8 mouse cellular contexts compared by ENCODE assay signal in genomic region chr3:96254683-96255355, GRCm38 (mm10). TPM values are rescaled to one million over a fixed set of nuclear protein-coding genes. Genes with fewer than 3 reads are reported as not detected.
DNase-seq lines count a peak whose midpoint lies in the region; ATAC-seq and TF ChIP-seq lines count a peak whose summit lies in the region.
"Had no signal": no experiment of that assay in that cellular context is flagged by ENCODE, and none has a peak within 500 bp of the region (broad histone marks: within the 10 kb centered on the region; RNA-seq: fewer than 3 reads in every experiment).

No protein-coding gene starts in this region.

- ATAC-seq in intestine, embryonic 15.5 days: peak; percentile 44; the same call in 1 of the 2 replicates
- no peak for ATAC-seq in intestine, postnatal 0 days
- peak; percentile 85 for ATAC-seq in liver, embryonic 15.5 days (ENCODE audit: insufficient read depth)

- no peaks in the 10 kb centered on the region for H3K36me3 ChIP-seq in intestine, embryonic 15.5 days
- no peaks in the 10 kb centered on the region for H3K36me3 ChIP-seq in intestine, postnatal 0 days (ENCODE audit: control insufficient read depth, insufficient read depth)
- no peaks in the 10 kb centered on the region for H3K36me3 ChIP-seq in embryonic facial prominence, embryonic 10.5 days (replicated peaks)
- no peaks in the 10 kb centered on the region for H3K36me3 ChIP-seq in liver, embryonic 15.5 days (replicated peaks)
- H3K36me3 ChIP-seq: embryonic facial prominence, embryonic 13.5 days had no signal

- H3K27ac ChIP-seq in intestine, embryonic 15.5 days: no peak overlapping the region
- no peak overlapping the region for H3K27ac ChIP-seq in intestine, postnatal 0 days (ENCODE audit: low read depth, low read length)
- peak overlapping the region; percentile 57 for H3K27ac ChIP-seq in embryonic facial prominence, embryonic 10.5 days (replicated peaks)
- peak overlapping the region; percentile 76 for H3K27ac ChIP-seq in liver, embryonic 15.5 days (replicated peaks)
- H3K27ac ChIP-seq: embryonic facial prominence, embryonic 13.5 days had no signal

- H3K4me2 ChIP-seq in intestine, embryonic 15.5 days (replicated peaks): no peak overlapping the region
- H3K4me2 ChIP-seq in intestine, postnatal 0 days (replicated peaks; ENCODE audit: low read depth): no peak overlapping the region
- H3K4me2 ChIP-seq in liver, embryonic 15.5 days: peak overlapping the region; percentile 54
- H3K4me2 ChIP-seq: embryonic facial prominence, embryonic 13.5 days had no signal

- H3K9me3 ChIP-seq in intestine, embryonic 15.5 days: no peaks in the 10 kb centered on the region
- no peaks in the 10 kb centered on the region for H3K9me3 ChIP-seq in intestine, postnatal 0 days (ENCODE audit: control insufficient read depth)
- no peaks in the 10 kb centered on the region for H3K9me3 ChIP-seq in embryonic facial prominence, embryonic 10.5 days
- H3K9me3 ChIP-seq in liver, embryonic 15.5 days (replicated peaks): no peaks in the 10 kb centered on the region
- H3K9me3 ChIP-seq: embryonic facial prominence, embryonic 13.5 days had no signal

- peak; percentile 93 for DNase-seq in MEL-GATA-1-ER (ENCODE audit: extremely low read depth, low read depth)
- peak; percentile 56 for DNase-seq in embryonic facial prominence, embryonic 10.5 days (ENCODE audit: low spot score)
- DNase-seq in thymus, postnatal 0 days (ENCODE audit: low spot score): no peak
- DNase-seq in ovary, postnatal 14 days (ENCODE audit: low spot score): no peak

- H3K4me1 ChIP-seq in intestine, embryonic 15.5 days (replicated peaks): peaks cover 9% of the 10 kb centered on the region; the same call in 1 of the 2 replicates
- H3K4me1 ChIP-seq in intestine, postnatal 0 days (replicated peaks; ENCODE audit: control insufficient read depth, insufficient read depth, low read length): no peaks in the 10 kb centered on the region
- peaks cover 29% of the 10 kb centered on the region for H3K4me1 ChIP-seq in embryonic facial prominence, embryonic 10.5 days
- H3K4me1 ChIP-seq in liver, embryonic 15.5 days (replicated peaks): peaks cover 61% of the 10 kb centered on the region

- no peak for TF ChIP-seq CTCF in intestine, postnatal 0 days (IDR thresholded peaks at IDR 0.05; ENCODE audit: low read depth)

- H3K27me3 ChIP-seq in intestine, embryonic 15.5 days (replicated peaks): no peaks in the 10 kb centered on the region
- no peaks in the 10 kb centered on the region for H3K27me3 ChIP-seq in intestine, postnatal 0 days (replicated peaks; ENCODE audit: control insufficient read depth, insufficient read depth, low read length)
- no peaks in the 10 kb centered on the region for H3K27me3 ChIP-seq in embryonic facial prominence, embryonic 10.5 days (replicated peaks; ENCODE audit: low read depth, poor library complexity, severe bottlenecking)
- H3K27me3 ChIP-seq in liver, embryonic 15.5 days: no peaks in the 10 kb centered on the region
- H3K27me3 ChIP-seq: embryonic facial prominence, embryonic 13.5 days had no signal

- no peak overlapping the region for H3K4me3 ChIP-seq in intestine, embryonic 15.5 days (replicated peaks)
- H3K4me3 ChIP-seq in intestine, postnatal 0 days (ENCODE audit: low read depth, low read length): no peak overlapping the region
- H3K4me3 ChIP-seq in embryonic facial prominence, embryonic 10.5 days: no peak overlapping the region
- H3K4me3 ChIP-seq in liver, embryonic 15.5 days (replicated peaks): peak overlapping the region; percentile 18; the same call in 1 of the 2 replicates
- H3K4me3 ChIP-seq: embryonic facial prominence, embryonic 13.5 days had no signal

- 50% methylated on average over 10 of the region's 10 CpGs for WGBS in intestine, embryonic 15.5 days
- 69% methylated on average over 10 of the region's 10 CpGs for WGBS in intestine, postnatal 0 days
- WGBS in embryonic facial prominence, embryonic 10.5 days: 50% methylated on average over 10 of the region's 10 CpGs
- WGBS in liver, embryonic 15.5 days (ENCODE audit: insufficient replicate concordance): 14% methylated on average over 10 of the region's 10 CpGs

- H3K9ac ChIP-seq in intestine, embryonic 15.5 days: no peak overlapping the region
- H3K9ac ChIP-seq in intestine, postnatal 0 days (ENCODE audit: low read depth, low read length): no peak overlapping the region
- peak overlapping the region; percentile 36 for H3K9ac ChIP-seq in liver, embryonic 15.5 days
- H3K9ac ChIP-seq: embryonic facial prominence, embryonic 13.5 days had no signal

RNA-seq across cellular contexts. Expression of gene Hist2h4, which starts 8.3 kb away (rescaled TPM):
- polyA plus RNA-seq in intestine, embryonic 15.5 days (2015; fragmentation: Nextera tagmentation; extraction: Ambion mirVana): 10.7 and 10.9 TPM in 2 replicates
- 2.1 and 4.7 TPM in 2 replicates for polyA plus RNA-seq in intestine, postnatal 0 days (2015; fragmentation: Nextera tagmentation; extraction: Ambion mirVana)
- 12.8 TPM in 2 replicates for polyA plus RNA-seq in embryonic facial prominence, embryonic 10.5 days (2016; fragmentation: Nextera tagmentation; extraction: Ambion mirVana)
- polyA plus RNA-seq in liver, embryonic 15.5 days (2015; fragmentation: Nextera tagmentation; extraction: Ambion mirVana): 29.3 and 32.9 TPM in 2 replicates
- 101 and 145 TPM in 2 replicates for polyA plus RNA-seq in thymus, postnatal 0 days (2015; fragmentation: Nextera tagmentation; extraction: Ambion mirVana)

RNA-seq across cellular contexts. Expression of gene Hist2h3c1, which starts 8.3 kb away (rescaled TPM):
- 1.0 and 1.3 TPM in 2 replicates for polyA plus RNA-seq in intestine, embryonic 15.5 days (2015; fragmentation: Nextera tagmentation; extraction: Ambion mirVana)
- 0.42 and 1.1 TPM in 2 replicates for polyA plus RNA-seq in intestine, postnatal 0 days (2015; fragmentation: Nextera tagmentation; extraction: Ambion mirVana)
- polyA plus RNA-seq in embryonic facial prominence, embryonic 10.5 days (2016; fragmentation: Nextera tagmentation; extraction: Ambion mirVana): 0.52 and 0.81 TPM in 2 replicates
- 2.5 and 3.2 TPM in 2 replicates for polyA plus RNA-seq in liver, embryonic 15.5 days (2015; fragmentation: Nextera tagmentation; extraction: Ambion mirVana)
- polyA plus RNA-seq in thymus, postnatal 0 days (2015; fragmentation: Nextera tagmentation; extraction: Ambion mirVana): 0.64 and 0.76 TPM in 2 replicates
- polyA plus RNA-seq: embryonic facial prominence, embryonic 13.5 days had no signal

RNA-seq across cellular contexts. Expression of gene Hist2h2aa1, which starts 9.5 kb away (rescaled TPM):
- polyA plus RNA-seq in intestine, embryonic 15.5 days (2015; fragmentation: Nextera tagmentation; extraction: Ambion mirVana): 17.7 and 20.5 TPM in 2 replicates
- 30.6 and 55.7 TPM in 2 replicates for polyA plus RNA-seq in intestine, postnatal 0 days (2015; fragmentation: Nextera tagmentation; extraction: Ambion mirVana)
- 4.8 and 8.6 TPM in 2 replicates for polyA plus RNA-seq in embryonic facial prominence, embryonic 10.5 days (2016; fragmentation: Nextera tagmentation; extraction: Ambion mirVana)
- 31.3 and 45.2 TPM in 2 replicates for polyA plus RNA-seq in liver, embryonic 15.5 days (2015; fragmentation: Nextera tagmentation; extraction: Ambion mirVana)
- 117 and 143 TPM in 2 replicates for polyA plus RNA-seq in thymus, postnatal 0 days (2015; fragmentation: Nextera tagmentation; extraction: Ambion mirVana)

RNA-seq across cellular contexts. Expression of gene Hist2h3b, which starts 13.6 kb away (rescaled TPM):
- 49.9 and 61.1 TPM in 2 replicates for polyA plus RNA-seq in intestine, embryonic 15.5 days (2015; fragmentation: Nextera tagmentation; extraction: Ambion mirVana)
- polyA plus RNA-seq in intestine, postnatal 0 days (2015; fragmentation: Nextera tagmentation; extraction: Ambion mirVana): 13.3 and 19.9 TPM in 2 replicates
- 44.4 and 48.2 TPM in 2 replicates for polyA plus RNA-seq in embryonic facial prominence, embryonic 10.5 days (2016; fragmentation: Nextera tagmentation; extraction: Ambion mirVana)
- 78.7 and 99.7 TPM in 2 replicates for polyA plus RNA-seq in liver, embryonic 15.5 days (2015; fragmentation: Nextera tagmentation; extraction: Ambion mirVana)
- polyA plus RNA-seq in thymus, postnatal 0 days (2015; fragmentation: Nextera tagmentation; extraction: Ambion mirVana): 278 and 396 TPM in 2 replicates

RNA-seq across cellular contexts. Expression of gene Hist2h2bb, which starts 14.7 kb away (rescaled TPM):
- polyA plus RNA-seq in intestine, embryonic 15.5 days (2015; fragmentation: Nextera tagmentation; extraction: Ambion mirVana): 6.5 and 9.2 TPM in 2 replicates
- polyA plus RNA-seq in intestine, postnatal 0 days (2015; fragmentation: Nextera tagmentation; extraction: Ambion mirVana): 2.3 and 3.9 TPM in 2 replicates
- 5.8 and 11.3 TPM in 2 replicates for polyA plus RNA-seq in embryonic facial prominence, embryonic 10.5 days (2016; fragmentation: Nextera tagmentation; extraction: Ambion mirVana)
- 19.4 and 24.6 TPM in 2 replicates for polyA plus RNA-seq in liver, embryonic 15.5 days (2015; fragmentation: Nextera tagmentation; extraction: Ambion mirVana)
- 47.9 and 71.3 TPM in 2 replicates for polyA plus RNA-seq in thymus, postnatal 0 days (2015; fragmentation: Nextera tagmentation; extraction: Ambion mirVana)

Comparison
In these comparisons a context has a peak if more than half of its experiments do, and no peak if none do; other contexts are left out.
1. H3K27ac ChIP-seq: peak in embryonic facial prominence, embryonic 10.5 days (single experiment) and liver, embryonic 15.5 days (single experiment); none in intestine, embryonic 15.5 days (single experiment) and intestine, postnatal 0 days (single experiment).
2. DNase-seq: peak in MEL-GATA-1-ER (single experiment) and embryonic facial prominence, embryonic 10.5 days (single experiment); none in thymus, postnatal 0 days (single experiment) and ovary, postnatal 14 days (single experiment).